Mouse (Mus musculus) liver, embryonic 12.5 days (tissue): ENCODE results near the gene Clic4. TPM values are rescaled to one million over a fixed set of nuclear protein-coding genes. Genes with fewer than 3 reads are reported as not detected.

ENCODE experiments used
- ATAC-seq: fragments of 200-750 bp; cut with Nextera tagmentation; 2 replicates; pipeline ENCODE4 v1.8.0; 2017; ENCODE audit warnings: moderate number of reproducible peaks, mild to moderate bottlenecking, moderate library complexity
- H3K27ac ChIP-seq: fragments of 300-500 bp; sonication (generic); 2 replicates; pipeline ENCODE4 v1.5.1; 2016; ENCODE audit warnings: mild to moderate bottlenecking
- H3K27me3 ChIP-seq: fragments of 300-500 bp; sonication (generic); replicated peaks from 2 replicates; pipeline ENCODE4 v1.6.1; 2016; ENCODE audit warnings: mild to moderate bottlenecking, moderate library complexity
- H3K36me3 ChIP-seq: fragments of 300-500 bp; sonication (generic); 2 replicates; pipeline ENCODE4 v1.6.1; 2016; ENCODE audit warnings: mild to moderate bottlenecking, moderate library complexity
- H3K4me1 ChIP-seq: fragments of 300-500 bp; sonication (generic); 2 replicates; pipeline ENCODE4 v1.6.1; 2016
- H3K4me2 ChIP-seq: fragments of 300-500 bp; sonication (generic); 2 replicates; pipeline ENCODE4 v1.6.1; 2016; ENCODE audit warnings: mild to moderate bottlenecking, moderate library complexity
- H3K4me3 ChIP-seq: fragments of 300-500 bp; sonication (generic); 2 replicates; pipeline ENCODE4 v1.5.1; 2016; ENCODE audit warnings: mild to moderate bottlenecking, moderate library complexity
- H3K9ac ChIP-seq: fragments of 300-500 bp; sonication (generic); 2 replicates; pipeline ENCODE4 v1.6.1; 2016; ENCODE audit warnings: mild to moderate bottlenecking, moderate library complexity
- H3K9me3 ChIP-seq: fragments of 300-500 bp; sonication (generic); replicated peaks from 2 replicates; pipeline ENCODE4 v1.6.1; 2016; ENCODE audit warnings: mild to moderate bottlenecking, moderate library complexity
- WGBS: fragments of 180-500 bp; shearing (Covaris S2); methylation state at CpG from one replicate; pipeline ENCODE4 v1.1.7; 2016; ENCODE audit not compliant: insufficient replicate concordance; 5-methylcytosine and 5-hydroxymethylcytosine counted together
- polyA plus RNA-seq: library from polyadenylated mRNA; unstranded; fragments of >200 nt; fragmentation: Nextera tagmentation; extraction: Ambion mirVana; gene quantifications from 2 replicates; pipeline ENCODE4 v1.2.1, GENCODE M21; 2016

Gene Clic4
- polyA plus RNA-seq, 1 experiment from 2014 or later = 161 TPM

DNA sequence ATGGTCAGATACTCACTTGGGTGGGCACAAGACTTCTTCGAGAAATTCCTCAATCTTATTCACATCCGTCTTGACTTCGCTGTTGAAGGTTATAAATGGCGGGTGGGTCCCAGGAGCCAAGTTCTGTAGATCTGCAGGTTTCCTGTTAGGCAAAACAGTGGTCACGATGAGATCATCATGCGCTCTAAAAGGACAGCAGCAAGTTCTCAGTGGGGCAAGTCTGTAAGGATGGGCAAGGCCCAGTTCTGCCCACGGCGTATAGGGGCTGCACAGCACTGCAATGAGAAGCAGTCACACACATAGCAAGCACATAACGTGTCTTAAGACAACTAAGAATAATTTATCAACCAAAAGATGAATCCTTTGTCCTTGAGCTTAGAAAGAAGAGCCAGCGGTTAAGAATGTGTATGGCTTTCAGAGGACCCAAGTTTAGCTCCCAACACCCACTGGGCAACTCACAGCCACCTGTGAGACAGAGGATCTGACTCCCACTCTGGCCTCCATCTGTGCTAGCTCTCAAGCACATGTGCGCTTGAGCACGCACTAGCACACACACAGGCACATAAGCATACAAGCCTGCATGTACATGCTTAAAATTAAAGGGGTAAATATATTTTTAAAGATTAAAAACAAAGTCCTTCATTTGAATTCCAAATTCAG lies 46.5 kb downstream of the Clic4 start:
- H3K4me2 ChIP-seq = no peak overlapping the region
- H3K9me3 ChIP-seq = no peaks in the 10 kb centered on the region
- H3K9ac ChIP-seq = no peak overlapping the region
- H3K27me3 ChIP-seq = no peaks in the 10 kb centered on the region
- H3K27ac ChIP-seq = 0 out of 2 replicates have a peak overlapping the region, but pooled peaks have one; percentile 27
- H3K4me1 ChIP-seq = peaks cover 36% of the 10 kb centered on the region; the same call in 1 of the 2 replicates
- no peak for ATAC-seq
- H3K36me3 ChIP-seq = peaks cover 78% of the 10 kb centered on the region
- H3K4me3 ChIP-seq = no peak overlapping the region
- 80% methylated on average over 12 of the region's 12 CpGs for WGBS

DNA sequence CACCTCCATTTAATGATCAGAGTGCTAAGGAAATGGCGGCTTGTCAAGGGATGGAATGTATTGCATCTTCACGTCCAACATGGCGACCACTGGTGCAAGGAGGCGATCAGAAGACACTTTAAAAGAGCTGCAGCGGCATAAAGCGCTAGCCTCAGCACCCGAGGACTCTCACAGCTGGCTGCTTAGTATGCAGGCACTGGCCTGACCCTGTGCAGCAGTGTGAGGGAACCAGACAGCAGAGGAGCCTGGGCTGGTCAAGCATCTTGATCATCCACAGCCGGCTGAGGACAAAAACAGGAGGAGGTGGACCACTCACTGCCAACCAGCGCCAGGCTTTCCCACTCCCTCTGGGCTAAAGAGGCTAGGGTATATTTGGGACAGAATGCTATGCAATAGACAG lies 48.8 kb downstream of the Clic4 start:
- H3K27ac ChIP-seq = no peak overlapping the region
- peaks cover 85% of the 10 kb centered on the region for H3K36me3 ChIP-seq
- H3K27me3 ChIP-seq = no peaks in the 10 kb centered on the region
- no peak for ATAC-seq
- peaks cover 24% of the 10 kb centered on the region; the same call in 1 of the 2 replicates for H3K4me1 ChIP-seq
- no peaks in the 10 kb centered on the region for H3K9me3 ChIP-seq
- H3K9ac ChIP-seq = no peak overlapping the region
- 92% methylated on average over 9 of the region's 9 CpGs for WGBS
- no peak overlapping the region for H3K4me3 ChIP-seq
- H3K4me2 ChIP-seq = no peak overlapping the region

DNA sequence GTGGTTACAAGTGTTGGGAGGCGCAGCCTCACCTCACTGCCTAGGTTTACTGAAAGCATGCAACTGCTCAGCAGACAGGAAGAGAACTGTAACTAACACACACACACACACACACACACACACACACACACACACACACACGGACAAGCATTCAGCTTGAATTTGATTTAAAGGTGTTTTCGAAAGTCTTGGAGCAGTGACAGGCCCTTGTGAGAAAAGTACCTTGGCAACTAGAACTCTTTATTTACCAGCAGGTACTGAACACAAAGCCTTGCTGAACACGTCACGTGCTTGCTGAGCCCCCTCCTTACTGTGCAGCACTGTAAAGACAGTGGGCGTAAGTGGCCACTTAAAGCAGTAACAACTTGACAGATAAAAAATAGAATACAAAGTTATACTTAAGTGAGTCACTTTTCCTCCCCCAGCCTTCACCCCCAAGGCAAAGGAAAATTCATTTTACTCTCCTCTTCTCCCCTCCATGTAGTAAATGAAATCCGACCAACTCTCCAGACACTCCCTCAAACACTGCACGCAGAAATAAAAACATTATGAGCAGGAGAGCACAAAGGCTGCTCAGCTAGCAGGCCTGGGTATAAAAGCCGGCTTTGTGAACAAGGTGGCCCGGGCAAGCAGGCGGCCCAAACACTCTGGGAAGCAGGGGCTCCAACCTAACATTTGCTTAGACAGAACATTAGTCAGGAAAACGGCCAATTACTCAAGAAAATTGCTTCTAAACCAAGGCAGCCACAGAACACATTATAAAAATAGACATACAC lies 50.8 kb downstream of the Clic4 start:
- Histone ChIP-seq H3K4me3 (no peak overlapping the region), H3K4me1 (peaks cover 18% of the 10 kb centered on the region; the same call in 1 of the 2 replicates), H3K36me3 (peaks cover 97% of the 10 kb centered on the region), H3K27ac (no peak overlapping the region), H3K27me3 (no peaks in the 10 kb centered on the region), H3K4me2 (no peak overlapping the region), H3K9me3 (no peaks in the 10 kb centered on the region), H3K9ac (no peak overlapping the region)
- no peak for ATAC-seq
- 87% methylated on average over 12 of the region's 12 CpGs for WGBS

DNA sequence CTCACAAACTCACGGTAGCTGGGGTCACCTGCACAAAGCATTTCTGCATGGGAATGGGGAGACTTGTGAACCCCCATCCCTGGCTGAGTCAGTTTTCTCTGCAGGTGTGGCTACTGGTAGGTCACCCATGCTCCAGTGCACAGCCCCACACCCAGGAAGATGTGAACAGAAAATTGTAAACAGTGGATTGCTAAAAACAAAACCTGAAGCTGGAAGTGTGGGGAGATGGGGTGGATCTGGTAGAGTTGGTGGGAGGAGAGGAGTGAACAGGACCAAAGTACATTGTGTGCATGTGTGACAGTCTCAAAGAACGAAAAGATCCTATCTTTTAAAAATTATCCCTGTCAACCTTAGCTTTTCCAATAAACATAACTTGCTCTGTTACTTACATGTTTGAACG lies 52.0 kb downstream of the Clic4 start:
- Histone ChIP-seq H3K36me3 (peaks cover 97% of the 10 kb centered on the region), H3K4me3 (no peak overlapping the region), H3K27ac (no peak overlapping the region), H3K9ac (no peak overlapping the region), H3K9me3 (no peaks in the 10 kb centered on the region), H3K4me1 (peaks cover 12% of the 10 kb centered on the region; the same call in 1 of the 2 replicates), H3K27me3 (no peaks in the 10 kb centered on the region), H3K4me2 (no peak overlapping the region)
- ATAC-seq = no peak
- WGBS = 75% methylated on average over 3 of the region's 3 CpGs

DNA sequence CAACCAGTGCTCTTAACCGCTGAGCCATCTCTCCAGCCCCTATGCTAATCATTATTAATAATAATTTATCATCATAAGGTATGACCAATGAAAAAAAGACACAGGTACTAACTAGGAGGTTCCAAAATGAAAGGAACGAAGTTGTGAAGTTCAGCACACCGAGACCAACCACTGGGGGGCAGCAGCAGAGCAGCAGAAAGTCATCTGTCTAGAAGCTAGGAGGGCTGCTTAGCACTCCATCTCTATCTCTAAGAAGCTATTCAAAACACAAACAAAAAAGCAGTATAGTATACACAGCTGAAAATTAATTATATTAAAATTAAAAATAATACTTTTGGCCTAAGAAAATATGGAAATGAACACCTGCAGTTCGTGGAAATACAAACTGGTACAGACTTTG lies 53.0 kb downstream of the Clic4 start:
- no peak overlapping the region for H3K4me3 ChIP-seq
- H3K4me2 ChIP-seq = no peak overlapping the region
- H3K27ac ChIP-seq = no peak overlapping the region
- H3K27me3 ChIP-seq = no peaks in the 10 kb centered on the region
- peak; percentile 54; the same call in 1 of the 2 replicates for ATAC-seq
- 45% methylated on average over 4 of the region's 4 CpGs for WGBS
- peaks cover 97% of the 10 kb centered on the region for H3K36me3 ChIP-seq
- H3K4me1 ChIP-seq = peaks cover 12% of the 10 kb centered on the region; the same call in 1 of the 2 replicates
- H3K9me3 ChIP-seq = no peaks in the 10 kb centered on the region
- no peak overlapping the region for H3K9ac ChIP-seq

DNA sequence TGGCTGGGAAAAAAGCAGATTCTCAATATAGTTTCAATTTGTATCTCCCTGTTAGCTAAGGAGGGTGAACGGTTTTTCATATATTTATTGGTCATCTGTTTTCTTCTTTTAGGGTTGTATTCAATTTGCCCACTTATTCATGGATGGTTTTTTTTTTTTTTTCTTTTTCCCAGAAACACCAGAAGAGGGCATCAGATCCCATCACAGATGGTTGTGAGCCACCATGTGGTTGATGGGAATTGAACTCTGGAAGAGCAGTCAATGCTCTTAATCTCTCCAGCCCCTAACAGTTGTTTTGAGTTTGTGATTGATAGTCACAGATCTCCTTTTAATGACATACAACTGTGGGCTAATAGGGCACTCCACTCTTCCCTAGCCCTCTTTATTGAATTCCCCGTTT lies 62.8 kb downstream of the Clic4 start:
- no peak overlapping the region for H3K27ac ChIP-seq
- H3K36me3 ChIP-seq = peaks cover 44% of the 10 kb centered on the region
- H3K4me3 ChIP-seq = no peak overlapping the region
- ATAC-seq = no peak
- peaks cover 12% of the 10 kb centered on the region for H3K27me3 ChIP-seq
- 0 out of 2 replicates have a peak, but pooled peaks cover 3% of the 10 kb centered on the region for H3K9me3 ChIP-seq
- H3K9ac ChIP-seq = no peak overlapping the region
- H3K4me2 ChIP-seq = no peak overlapping the region
- WGBS = 78% methylated on average over 2 of the region's 2 CpGs
- peaks cover 13% of the 10 kb centered on the region for H3K4me1 ChIP-seq

DNA sequence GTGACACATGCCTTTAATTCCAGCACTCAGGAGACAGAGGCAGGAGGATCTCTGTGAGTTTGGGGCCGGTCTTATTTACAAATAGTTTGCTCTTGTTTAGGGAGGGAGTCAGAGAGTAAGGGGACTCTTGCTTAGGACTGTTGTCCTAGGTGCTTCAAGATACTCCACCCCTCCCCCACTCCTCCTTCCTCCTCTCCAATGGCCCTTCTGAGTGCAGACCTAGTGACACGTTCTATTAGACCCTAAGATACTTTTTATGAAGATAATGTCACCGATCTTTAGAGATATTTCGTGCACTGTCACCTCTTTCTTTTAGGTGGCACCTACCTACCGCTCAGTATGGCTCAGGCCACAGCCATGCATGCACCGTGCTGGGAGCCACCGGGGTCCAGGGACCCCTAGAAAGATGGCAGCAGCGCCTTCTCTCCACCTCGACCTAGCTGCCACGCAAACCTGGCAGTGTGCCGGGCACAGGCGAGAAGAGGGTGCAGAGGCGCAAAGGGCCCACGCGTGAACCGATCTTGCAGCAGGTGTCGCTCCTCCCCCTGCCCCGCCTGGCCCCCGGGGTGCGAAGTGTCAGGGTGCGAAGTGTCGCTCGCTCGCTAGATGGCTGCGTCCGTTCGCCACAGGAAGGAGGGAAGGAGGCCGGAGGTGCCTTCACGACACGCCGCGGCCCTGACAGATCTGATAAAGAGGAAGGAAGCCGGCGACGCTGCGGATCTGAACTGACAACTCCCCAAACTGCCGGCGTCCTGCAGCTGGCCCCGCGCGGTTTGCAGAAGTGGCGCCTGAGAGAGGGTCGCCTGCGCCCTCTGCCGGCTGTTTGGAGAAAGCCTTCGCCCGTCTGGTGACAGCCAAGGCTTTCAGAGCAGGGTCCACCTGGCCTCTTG lies 66.7 kb downstream of the Clic4 start:
- Histone ChIP-seq H3K36me3 (peaks cover 8% of the 10 kb centered on the region), H3K9ac (peak overlapping the region; percentile 62), H3K9me3 (0 out of 2 replicates have a peak, but pooled peaks cover 3% of the 10 kb centered on the region), H3K4me3 (peak overlapping the region; percentile 48), H3K4me1 (peaks cover 34% of the 10 kb centered on the region), H3K27ac (no peak overlapping the region; the same call in 1 of the 2 replicates), H3K4me2 (peak overlapping the region; percentile 83), H3K27me3 (peaks cover 29% of the 10 kb centered on the region)
- 2% methylated on average over 40 of the region's 47 CpGs for WGBS
- ATAC-seq = peak; percentile 68

DNA sequence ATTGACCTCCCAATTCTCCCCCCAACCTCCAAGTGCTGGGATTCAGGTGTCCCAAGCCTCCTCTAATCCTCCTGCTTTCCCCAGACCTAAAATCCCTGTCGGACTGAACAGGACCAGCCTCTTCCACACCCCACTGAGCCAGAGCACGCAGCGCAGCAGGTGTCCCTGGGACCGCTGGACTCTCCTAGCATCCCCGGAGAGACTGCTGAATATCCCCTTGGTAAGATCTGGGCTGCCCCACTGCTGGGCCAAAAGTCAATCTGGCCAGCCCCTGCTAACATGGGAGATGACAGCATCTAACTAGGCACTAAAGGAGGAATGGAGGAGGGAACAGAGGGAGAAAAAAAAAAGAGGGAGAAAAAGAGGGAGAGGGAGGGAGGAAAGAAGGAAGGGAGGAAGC lies 67.4 kb downstream of the Clic4 start:
- H3K27ac ChIP-seq = no peak overlapping the region
- peaks cover 2% of the 10 kb centered on the region; the same call in 1 of the 2 replicates for H3K36me3 ChIP-seq
- peaks cover 29% of the 10 kb centered on the region for H3K27me3 ChIP-seq
- H3K9me3 ChIP-seq = 0 out of 2 replicates have a peak, but pooled peaks cover under 1% of the 10 kb centered on the region
- no peak overlapping the region for H3K4me3 ChIP-seq
- peaks cover 34% of the 10 kb centered on the region for H3K4me1 ChIP-seq
- no peak overlapping the region for H3K9ac ChIP-seq
- 41% methylated on average over 5 of the region's 5 CpGs for WGBS
- no peak overlapping the region for H3K4me2 ChIP-seq
- ATAC-seq = no peak

DNA sequence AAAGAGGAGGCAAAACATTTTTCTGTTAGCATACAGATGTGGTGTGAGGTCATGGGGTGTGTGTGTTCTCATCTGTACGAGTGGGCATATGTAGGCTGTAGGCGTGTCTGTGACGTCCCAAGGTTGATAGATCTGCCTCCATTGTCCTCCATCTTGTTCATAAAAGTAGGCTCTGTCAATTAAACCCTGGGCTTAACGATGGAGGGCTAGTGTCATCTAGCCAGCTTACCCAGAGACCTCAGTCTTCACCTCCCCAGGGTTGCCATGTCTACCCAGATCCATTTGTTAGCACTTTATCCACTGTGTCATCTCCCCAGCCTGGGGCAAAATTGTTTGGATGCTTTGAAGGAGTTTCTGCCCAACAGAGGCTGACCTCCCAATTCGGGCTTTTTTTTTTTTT lies 67.9 kb downstream of the Clic4 start:
- no peaks in the 10 kb centered on the region for H3K36me3 ChIP-seq
- 55% methylated on average over 5 of the region's 5 CpGs for WGBS
- no peak overlapping the region for H3K4me2 ChIP-seq
- no peaks in the 10 kb centered on the region for H3K9me3 ChIP-seq
- no peak for ATAC-seq
- H3K4me3 ChIP-seq = no peak overlapping the region
- H3K27me3 ChIP-seq = peaks cover 29% of the 10 kb centered on the region
- no peak overlapping the region for H3K27ac ChIP-seq
- H3K4me1 ChIP-seq = peaks cover 34% of the 10 kb centered on the region
- H3K9ac ChIP-seq = no peak overlapping the region

DNA sequence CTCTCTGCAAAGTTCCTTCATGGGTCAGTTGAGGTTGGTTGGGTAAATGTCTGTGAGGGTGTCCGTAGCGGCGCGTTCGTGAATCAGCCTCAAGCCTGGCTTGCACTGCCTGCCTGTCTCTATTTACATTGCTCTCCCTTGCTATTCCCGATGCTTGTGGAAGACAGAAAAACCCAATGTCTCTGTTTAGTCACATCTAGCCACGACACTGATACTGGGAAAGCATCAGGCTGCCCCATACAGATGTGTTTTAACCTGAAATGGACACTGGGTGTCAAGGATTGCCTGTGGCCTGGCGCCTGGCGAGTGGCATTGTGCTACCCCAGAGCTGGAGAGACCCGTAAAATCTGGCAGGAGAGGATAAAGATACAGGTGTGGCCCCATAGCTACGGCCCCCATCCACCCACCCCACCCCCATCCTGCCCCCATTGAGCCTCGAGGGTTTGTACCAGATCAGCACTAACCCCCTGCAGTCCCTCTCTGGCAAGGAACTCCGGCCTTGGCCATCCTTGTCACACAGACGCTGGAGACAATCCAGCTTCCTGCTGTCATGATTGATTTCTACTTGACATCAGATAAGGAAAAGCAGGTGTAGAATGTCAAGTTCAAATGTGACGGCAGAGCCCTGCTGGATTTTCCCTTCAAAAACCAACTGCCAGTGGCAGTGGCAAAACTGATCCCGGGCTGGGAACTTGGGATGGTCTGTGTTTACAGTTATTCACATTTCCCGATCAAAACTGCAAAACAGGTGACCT lies 68.6 kb downstream of the Clic4 start:
- Histone ChIP-seq H3K27me3 (peaks cover 29% of the 10 kb centered on the region), H3K9ac (peak overlapping the region; percentile 22; the same call in 1 of the 2 replicates), H3K4me2 (peak overlapping the region; percentile 65), H3K4me3 (peak overlapping the region; percentile 42), H3K9me3 (no peaks in the 10 kb centered on the region), H3K27ac (no peak overlapping the region), H3K36me3 (no peaks in the 10 kb centered on the region), H3K4me1 (peaks cover 34% of the 10 kb centered on the region)
- no peak for ATAC-seq
- 24% methylated on average over 17 of the region's 17 CpGs for WGBS

DNA sequence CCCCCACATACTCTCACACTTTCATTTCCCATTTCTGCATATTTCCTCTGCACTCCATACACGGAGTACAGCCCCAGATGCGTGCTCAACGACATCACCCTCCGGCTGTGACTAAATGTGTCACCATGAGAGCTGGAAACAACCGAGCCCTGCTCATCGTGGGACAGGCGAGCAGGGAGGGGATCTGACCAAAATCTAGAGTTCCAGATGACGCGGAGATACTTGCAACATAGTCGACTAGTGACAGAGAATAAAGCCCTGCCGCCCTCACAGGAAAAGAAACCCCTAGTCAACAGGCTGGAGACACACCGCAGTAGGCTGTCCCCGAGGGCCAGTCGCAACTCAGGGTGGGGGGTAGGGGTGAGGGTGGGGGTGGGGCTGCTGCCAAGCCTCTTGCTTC lies 69.3 kb downstream of the Clic4 start:
- Histone ChIP-seq H3K36me3 (no peaks in the 10 kb centered on the region), H3K27me3 (peaks cover 29% of the 10 kb centered on the region), H3K4me2 (peak overlapping the region; percentile 65), H3K4me1 (peaks cover 34% of the 10 kb centered on the region), H3K27ac (no peak overlapping the region), H3K9ac (peak overlapping the region; percentile 22; the same call in 1 of the 2 replicates), H3K4me3 (peak overlapping the region; percentile 42), H3K9me3 (no peaks in the 10 kb centered on the region)
- ATAC-seq = no peak
- 2% methylated on average over 14 of the region's 14 CpGs for WGBS
